Mouse (Mus musculus) lung, adult 18-20 months (tissue): ENCODE data around the gene Gm20388.

Source experiments
- DNase-seq, 2 experiments: peaks; one replicate each; pipeline ENCODE4 v3.0.0; 2022; ENCODE audit warnings: mixed read lengths in 2 of 2

The Gm20388 gene

DNA sequence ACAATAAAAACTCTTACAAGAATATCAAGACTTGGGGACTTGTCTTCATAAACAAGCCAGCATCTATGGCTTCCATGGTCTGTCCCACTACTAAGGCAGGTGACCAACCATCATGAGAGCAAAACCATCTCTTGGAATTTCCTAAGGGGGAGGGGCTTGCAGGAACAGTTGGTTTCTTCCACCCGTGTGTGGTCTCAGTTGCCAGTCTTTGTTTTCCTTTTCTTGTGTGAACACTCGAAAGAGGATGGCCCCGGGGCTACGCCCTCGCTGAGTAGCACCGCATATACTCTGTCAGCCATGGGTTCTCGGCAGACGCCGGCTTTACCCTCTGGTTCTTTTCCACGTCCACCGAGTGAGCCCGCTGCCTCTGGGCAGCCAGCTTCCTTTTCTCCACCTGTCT, 3931.4 kb downstream of the Gm20388 start:
- no peak for DNase-seq

DNA sequence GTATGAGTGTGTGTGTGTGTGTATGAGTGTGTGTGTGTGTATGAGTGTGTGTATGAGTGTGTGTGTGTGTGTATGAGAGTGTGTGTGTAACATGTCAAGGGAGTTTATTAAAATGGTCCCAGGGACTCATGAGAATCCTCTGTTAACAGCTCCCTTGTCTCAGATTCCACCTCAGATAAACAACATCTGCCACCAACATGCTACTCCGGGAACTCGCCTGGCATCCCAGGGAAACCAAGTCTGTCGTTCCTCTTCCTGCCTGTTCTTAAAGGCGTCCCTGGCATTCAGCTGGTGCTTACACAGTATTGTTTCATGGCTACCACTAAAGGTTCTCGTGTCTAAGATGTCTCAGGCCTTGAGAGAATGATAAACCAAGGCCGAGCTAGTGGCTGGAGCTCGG, 3933.7 kb downstream of the Gm20388 start:
- no peak for DNase-seq

DNA sequence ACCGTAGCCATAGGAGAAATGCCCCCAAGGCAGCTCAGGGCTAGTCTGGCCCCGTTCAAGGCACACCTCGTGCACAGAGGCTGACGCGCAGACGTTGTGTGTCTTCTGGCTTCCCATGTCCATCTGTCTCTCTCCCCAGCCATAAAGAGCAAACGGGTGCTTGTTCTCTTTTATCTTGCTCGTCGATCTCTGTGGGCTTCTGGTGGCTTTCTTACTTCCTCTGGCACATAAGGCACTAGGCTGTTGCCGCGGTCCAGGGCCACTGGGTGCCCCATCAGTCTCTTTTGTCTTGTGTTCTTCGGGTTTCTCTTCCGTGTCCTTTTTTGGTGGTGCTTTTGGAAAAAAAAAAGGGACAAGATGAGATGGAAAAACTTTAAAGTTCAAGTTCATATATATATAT, 3934.5 kb downstream of the Gm20388 start:
- no peak for DNase-seq

DNA sequence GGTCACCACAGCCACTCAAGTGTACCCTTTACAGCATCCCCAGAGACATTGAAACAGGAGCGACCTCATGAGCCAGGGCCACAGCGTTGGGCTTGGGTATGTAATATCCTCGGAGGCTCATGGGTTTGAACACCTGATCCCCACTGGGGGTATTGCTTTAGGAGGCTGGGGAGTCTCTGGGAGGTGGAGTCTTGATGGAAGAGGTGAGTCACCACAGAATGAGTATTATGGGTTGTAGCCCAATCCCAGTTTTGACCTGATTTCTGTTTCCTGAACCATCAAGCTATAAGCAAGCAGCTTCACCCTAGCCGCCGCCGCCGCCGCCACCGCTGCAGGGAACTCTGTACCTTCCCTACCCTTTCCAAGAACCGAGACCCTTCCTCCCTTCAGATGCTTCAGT, 3935.3 kb downstream of the Gm20388 start:
- DNase-seq, result no peak

DNA sequence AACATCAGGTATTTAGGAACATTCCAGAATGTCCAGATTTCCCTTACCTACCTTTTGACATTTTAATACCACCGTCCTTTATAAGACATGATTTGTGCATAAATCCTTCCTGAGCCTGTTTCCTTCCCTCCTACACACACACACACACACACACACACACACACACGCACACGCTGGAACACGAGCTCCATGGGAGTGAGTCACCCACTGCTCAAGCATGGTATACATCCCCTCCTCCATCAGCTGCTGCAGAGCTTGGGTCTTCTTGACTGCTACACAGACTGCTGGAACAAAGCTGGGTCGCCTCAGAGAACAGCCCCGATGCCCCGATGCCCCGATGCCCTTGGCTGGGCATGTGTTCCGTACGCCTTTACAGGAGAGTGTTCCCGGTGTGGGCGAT, 3935.9 kb downstream of the Gm20388 start:
- no peak for DNase-seq

DNA sequence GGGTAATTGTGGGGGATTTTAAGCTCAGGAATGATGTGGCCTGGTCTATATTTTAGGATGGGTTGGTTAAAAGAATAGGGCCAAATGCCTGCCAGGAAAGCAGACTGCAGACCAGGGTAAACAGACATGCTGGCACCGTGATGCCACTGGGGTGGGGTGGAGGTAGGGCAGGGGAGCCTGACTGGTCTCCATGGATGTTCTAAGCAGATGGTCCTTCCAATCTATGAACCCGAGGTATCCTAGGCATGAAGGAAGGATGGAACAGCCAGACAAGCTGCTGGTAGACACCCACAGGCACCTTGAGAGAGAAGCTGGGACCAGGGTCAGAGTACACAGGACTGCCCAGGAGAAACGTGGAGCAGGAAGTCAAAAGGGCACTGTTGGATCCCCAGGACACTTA, 3936.9 kb downstream of the Gm20388 start:
- no peak for DNase-seq

DNA sequence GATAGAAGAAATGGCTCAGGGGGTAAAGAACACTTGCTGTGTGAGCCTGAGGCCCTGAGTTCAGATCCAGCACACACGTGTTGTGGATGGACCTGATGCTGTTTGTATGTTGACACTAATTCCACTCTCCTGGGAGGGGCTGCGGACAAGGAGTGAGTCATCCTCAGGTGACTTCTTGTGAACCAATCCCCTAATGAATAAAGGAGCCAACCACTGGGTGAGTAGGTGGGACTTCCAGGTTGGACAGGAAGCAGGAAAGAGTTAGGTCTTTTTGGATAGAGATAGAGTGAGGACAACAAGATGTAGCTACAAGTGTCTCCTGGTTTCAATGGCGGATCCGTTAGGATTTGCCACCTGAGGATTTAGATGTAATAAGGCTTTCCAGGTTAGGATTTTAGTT, 3938.7 kb downstream of the Gm20388 start:
- DNase-seq, result no peak

DNA sequence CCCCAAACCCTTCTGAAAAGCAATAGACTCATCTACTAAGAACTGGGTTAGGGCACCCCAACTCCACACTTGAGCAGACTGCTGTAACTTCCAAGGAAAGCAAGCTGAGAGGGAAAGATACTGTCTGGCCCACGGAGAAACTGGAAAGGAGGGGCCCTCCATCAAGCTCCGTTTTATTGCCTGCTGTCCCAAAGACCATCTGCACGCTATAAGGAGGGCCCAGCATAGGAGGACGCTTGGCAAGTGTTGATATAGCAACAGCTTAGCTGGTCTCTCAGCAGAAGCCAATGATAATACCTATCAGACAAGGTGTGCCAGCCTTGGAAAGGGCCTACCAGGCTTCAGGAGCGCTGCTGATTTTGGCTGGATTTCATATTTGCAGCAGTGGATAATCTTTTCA, 3940.9 kb downstream of the Gm20388 start:
- no peak for DNase-seq

DNA sequence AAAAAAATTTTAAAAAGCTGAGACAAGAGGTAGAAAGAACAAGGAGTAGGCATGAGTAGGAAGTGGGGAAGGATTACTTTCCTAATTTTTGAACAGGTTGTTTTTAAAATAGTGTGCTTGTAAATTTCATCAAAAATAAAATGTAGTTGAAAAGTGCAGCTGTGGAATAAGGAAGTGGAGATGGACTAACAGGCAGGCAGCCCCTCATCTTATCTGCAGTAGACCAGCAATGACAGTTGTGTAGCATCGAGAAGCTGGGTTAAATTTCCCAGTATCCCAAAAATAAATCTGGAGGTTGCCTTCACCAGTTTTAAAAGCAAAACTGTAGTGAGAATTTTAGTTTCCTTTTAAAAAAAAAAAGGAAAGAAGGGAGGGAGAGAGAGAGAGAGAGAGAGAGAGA, 3943.6 kb downstream of the Gm20388 start:
- no peak for DNase-seq

DNA sequence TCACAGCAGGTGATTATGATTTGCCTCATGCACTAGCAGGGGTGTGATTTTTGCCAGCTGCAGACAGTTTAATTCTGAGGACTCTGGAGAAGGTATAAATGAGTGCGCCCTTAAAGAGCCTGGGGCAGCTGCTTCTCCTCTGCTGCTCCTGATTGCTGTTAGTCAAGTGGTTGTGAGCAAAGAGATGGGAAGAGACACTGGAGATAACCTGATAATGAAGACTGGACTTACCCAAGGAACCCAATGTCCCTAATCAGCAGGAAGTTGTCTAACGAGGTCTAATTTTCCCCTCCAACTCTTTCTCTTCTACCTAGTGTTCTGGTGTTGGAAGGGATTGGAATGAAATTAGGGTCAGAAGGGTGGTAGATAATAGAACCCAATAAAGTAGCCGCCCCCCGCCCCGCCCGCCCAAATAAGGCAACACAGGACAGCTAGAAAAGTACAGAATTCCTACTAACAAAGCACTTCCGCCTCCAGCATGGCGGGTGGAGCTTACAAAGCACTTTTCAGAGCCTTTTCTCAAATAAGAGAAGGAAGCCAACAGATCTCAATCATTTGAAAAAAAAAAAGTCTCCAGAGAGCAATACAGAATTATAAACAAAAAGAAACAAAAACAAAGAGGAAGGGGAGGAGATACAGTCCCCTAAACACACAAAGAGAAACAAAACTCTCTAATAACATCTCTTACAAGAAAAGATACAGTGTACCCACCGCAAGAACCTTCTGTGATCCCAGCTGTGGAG, 3944.3 kb downstream of the Gm20388 start:
- DNase-seq, result no peak

DNA sequence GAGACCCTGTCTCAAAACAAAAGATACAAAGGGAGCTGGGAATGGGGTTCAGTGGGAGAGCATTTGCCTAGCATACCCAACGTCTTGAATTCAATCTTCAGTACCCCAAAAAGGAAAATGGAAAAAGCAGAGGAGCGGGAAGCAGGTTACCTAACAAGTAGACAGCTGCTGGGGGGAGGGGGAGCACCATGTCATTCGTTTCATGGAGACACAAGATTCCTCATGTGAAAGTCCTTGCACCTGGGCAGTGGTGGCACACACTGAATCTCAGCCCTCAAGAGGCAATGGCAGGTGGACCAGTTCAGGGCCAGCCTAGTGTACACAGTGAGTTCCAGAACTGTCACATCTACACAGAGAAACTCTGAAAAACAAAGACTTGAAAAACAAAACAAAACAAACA, 3946.7 kb downstream of the Gm20388 start:
- no peak for DNase-seq

DNA sequence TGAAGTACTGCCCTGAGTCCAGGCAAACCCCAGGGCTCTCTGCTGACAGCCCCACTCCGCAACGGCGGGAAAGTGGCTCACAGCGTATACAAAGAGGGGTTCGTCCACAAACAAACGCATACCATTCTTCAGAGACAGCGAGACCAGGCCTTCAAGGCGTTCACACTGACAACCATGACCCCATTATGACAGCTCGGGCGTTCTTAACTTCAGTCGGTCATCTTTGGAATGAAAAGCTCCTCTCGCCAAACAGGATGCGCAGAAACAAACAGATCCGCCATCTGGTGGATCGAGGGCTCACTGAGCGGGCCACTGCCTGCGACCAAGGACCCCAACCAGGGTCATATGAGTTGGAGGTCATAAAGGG, 3947.9 kb downstream of the Gm20388 start:
- no peak for DNase-seq

DNA sequence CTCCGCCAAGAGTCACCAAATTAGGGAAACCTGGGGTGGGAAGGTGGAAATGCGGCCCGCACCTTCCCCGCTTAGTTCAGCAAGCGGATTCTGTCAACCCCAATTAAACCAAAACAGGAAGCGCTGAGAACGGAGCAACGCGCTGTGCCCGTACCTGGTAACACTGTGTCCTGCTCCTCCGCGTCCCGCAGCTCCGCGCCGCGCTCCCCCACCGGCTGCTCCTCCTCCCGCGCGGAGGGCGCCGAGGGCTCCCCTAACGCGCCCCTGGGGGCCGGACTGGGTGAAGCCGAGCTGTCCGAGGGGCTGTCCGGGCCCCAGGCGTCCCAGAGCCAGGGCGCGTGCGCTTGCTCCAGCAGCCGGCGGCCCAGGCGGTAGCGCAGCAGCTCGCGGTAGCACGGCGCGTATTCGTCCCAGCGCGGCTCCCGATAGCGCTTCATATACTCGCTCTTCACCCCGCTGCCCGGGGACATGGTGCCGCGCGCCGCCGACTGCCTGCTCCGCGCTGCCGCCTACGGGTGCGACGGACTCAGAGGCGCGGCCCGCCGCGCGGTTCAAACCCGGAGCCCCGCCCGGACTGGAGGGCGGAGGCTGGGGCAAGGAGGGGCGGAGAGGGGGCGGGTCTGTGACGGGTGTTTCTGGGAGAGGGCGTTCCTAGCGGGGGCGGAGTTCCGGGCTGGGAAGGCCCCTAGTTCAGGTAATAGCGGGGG, 3948.5 kb downstream of the Gm20388 start:
- DNase-seq, result peak; percentile 91 to 93

DNA sequence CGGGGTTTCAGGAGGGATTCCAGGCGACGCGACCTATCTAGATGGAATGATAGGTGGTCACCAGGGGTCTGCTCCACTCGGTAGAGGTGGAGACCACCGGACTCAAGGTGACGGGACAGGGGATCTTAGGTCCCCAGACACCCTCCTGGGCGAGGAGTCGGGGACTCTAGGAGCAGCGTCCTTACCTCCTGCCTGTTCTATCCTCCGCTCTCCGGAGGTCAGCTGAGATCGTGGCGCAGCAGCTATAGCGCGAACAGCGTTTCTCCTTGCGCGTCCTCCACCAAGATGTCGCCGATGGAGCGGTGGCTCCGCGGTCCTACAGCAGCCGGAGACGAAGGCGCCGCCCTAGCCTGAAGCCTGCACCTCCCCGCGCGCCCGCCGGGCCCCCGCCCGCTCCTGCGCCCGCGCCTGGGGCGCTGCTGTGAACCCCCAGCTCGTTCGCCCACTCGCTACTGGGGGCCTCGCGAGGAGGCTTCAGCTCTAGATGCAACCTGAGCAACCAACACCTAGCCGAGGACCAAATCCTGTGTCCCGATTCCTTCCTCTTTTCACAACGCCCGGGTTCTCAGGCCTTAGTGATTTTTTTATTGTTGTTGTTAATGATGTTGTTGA, 3949.1 kb downstream of the Gm20388 start, which contains the start of gene Ccsap:
Gene Ccsap, minus strand, starts transcription at position 562 of the 612 bp plus-strand sequence.
- peak; percentile 37 to 38 for DNase-seq

DNA sequence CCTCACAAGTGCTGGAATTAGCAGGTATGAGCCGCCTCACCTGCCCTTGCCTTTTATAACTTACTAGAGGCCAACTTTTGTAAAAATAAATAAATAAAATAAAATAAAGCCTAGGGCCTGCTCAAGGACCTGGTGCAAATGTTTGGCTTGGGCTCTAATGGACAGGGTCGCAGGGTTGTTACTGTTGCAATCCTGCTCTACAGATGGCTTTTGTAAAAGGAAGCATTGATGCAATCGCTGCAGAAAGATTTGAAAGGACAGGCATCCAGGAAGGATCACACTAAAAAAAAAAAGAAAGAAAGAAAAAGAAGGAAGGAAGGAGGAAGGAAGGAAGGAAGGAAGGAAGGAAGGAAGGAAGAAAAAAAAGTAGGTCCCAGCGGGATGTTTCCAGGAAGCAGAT, 3949.7 kb downstream of the Gm20388 start:
- no peak for DNase-seq

DNA sequence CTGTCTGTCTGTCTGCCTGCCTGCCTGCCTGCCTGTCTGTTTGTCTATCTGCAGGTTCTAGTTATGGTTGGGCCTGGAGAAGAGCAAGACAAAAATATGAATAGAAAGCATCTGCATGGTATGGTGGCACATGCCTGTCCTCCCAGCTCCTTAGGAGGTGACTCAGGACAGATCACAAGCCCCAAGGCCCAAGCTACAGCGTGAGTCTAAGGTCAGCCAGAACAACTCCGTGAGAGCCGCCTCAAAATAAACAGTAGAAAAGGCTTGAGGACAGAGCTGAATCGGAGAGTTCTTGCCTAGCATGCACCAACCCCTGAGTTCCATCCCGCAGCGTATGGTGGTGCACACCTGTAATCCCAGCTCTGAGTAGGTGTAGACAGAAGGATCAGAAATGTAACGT, 3955.1 kb downstream of the Gm20388 start:
- no peak for DNase-seq

DNA sequence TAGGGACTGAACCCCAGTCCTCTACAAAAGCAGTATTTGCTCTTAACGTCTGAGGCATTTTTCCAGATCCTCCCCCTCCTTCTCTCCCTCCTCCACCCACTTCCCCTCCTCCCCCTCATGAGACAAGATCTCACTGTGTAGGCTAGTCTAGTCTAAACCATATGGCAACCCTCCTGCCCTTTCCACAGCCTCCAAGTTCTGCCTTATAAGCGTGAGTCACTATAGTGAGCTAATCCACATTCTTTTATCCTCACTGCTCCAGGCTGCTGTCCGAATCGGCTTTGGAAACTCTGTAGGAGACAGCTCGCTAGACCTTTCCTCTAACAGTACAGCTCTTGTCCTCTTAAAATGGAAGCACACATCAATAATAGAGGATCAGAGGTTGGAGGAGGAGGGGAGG, 3956.3 kb downstream of the Gm20388 start:
- DNase-seq, result no peak

DNA sequence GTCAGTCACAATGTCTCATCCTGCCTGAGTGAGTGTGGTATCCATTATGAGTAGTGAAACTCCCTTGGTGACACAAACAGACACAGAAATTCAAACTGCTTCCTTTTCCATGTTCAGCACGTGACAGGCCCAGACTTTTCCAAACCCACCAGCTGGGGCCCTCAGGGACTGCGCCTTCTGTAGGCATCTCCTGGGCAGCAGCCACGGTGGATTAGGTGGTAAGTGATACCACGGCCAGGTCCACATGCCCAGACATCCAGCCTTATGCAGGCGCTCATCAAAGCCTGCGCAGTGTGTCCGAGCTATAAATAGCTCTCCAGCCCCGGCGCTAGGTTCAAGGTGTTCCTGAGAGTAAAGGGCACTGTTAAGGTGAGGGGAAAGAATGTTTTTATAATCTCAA, 3961.4 kb downstream of the Gm20388 start:
- no peak for DNase-seq

DNA sequence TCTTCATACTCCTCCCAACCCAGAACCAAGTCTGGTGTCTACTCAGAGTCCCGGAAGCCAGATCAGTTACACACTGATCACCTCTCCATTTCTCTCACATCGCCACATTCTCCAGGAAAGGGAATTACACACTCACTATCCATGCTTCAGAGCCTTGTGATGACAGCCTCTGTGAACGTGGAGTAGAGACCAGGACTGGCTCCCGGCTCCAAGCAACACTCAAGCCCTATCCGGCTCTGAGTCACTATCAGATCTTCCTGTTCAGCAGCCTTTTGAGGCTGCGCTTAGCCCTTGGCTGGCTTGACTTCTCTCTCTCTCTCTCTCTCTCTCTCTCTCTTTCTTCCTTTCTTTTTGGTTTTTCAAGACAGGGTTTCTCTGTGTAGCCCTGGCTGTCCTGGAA, 3962.7 kb downstream of the Gm20388 start:
- DNase-seq, result no peak

DNA sequence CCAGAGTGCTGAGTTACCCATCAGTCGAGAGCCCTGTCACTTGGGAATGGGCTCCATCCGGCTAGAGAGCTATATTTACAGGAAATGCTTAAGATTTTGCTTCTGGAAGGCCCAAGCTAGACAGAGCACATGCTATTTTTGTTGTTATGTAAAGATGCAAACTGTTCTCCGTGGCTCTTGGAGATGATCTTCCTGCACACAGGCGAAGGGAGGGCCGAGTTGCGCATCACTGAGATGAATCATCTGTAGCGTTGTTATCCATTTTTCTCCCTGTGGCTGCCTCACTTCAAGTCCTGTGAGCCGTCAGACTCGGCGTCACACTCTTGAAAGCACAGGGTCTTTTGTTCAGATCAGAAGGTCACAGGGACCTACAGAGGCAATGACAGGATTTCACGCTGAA, 3963.7 kb downstream of the Gm20388 start:
- no peak for DNase-seq

DNA sequence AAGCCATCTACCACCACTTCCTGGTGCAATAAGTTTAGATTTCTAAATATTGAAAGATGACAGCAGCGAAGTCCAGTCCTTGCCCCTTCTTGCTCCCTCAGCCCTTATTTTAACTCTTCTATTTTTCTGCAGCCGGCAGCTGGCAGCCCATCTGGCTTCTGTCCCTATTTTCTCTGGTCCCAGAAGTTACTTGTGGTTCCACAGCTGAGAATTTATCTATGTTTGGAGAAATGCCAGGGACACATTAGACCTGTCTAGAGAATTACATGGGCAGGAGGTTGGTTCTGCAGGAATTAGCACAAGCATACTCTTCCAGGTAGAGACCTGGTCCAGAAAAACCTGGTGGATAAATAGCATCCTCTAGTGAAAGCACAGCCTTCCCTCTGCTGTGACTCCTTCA, 3967.2 kb downstream of the Gm20388 start:
- DNase-seq, result no peak

DNA sequence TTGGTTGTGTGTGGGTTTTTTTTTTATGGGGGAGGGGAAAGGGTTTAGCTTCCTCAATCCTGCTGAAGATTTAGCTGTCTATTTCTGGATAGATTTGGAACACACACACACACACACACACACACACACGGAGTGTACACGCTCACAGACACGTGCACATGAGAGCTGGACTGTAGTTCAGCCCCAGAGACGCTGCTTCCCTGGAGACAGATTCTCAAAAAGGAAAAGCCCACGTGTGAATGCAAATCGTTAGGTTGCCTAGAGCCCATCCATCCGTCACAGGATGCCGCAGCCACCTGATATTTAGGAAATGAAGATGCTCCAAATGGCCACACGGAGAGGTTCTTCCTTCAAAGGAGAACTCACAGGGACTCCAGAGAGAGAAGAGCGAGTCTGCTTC, 3969.6 kb downstream of the Gm20388 start:
- no peak for DNase-seq

DNA sequence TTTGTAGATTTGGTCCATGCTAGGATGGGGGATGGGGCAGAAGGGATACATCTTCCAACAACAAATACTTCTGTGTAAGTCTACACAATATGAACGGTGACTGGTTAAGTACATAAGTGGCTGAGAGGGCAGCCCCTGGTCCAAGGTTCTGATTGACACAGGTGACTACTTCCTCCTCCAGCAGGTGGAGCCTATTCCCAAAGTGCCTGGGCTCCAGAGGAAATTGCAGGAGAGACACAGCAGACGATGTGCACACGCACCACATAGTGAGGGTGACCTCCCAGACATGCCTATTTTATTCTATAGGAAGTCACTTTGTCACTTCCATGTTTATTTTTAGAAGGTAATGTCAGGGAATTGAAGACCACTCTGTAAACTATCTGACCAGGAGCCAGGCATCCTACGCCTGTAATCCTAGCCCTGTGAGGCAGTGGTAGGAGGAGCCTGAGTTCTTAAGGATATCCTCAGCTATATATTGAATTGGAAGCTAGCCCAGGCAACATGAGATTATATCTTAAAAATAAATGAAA, 3970.2 kb downstream of the Gm20388 start:
- no peak for DNase-seq

DNA sequence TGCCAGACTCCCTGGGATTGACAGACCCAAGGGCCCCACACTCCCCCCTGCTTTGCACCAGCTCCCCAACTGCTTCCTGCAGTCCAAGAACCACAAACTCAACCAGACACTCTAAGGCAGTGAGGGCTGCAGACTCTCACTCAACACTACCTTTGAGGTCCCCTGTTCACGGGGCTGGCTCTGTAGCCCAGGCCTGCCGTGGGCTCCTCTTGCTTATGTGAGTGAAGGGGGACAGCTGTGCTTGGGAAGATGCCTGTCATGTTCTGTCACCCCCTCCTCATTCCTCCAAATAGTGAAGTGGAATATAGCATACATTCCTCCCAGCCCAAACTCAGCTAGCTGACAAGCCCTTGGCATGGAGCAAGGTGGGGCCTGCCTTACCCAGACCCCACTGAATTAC, 3971.8 kb downstream of the Gm20388 start:
- no peak for DNase-seq
